Mouse (Mus musculus) lung, adult 2 months (tissue): ENCODE data around the gene Tssk3.

Experiments used
- CTCF ChIP-seq: fragments of 200-500 bp; IDR thresholded peaks from 2 replicates; pipeline ENCODE4 v1.5.1; 2011; ENCODE audit warnings: mild to moderate bottlenecking, low read length, control low read depth; ENCODE audit not compliant: insufficient read depth
- POLR2A ChIP-seq: fragments of 200-500 bp; IDR thresholded peaks from 2 replicates; pipeline ENCODE4 v1.6.1; 2011; ENCODE audit warnings: low read depth, mild to moderate bottlenecking, control low read depth, low read length, borderline replicate concordance; ENCODE audit errors: extremely low read depth

GRCm38 (mm10) chr4:129495672-129496562 is 5.1 kb upstream of the Tssk3 start:
- TF ChIP-seq CTCF, result peak; percentile 67
- no peak for TF ChIP-seq POLR2A
